ENCODE assay signal across 9 mouse cellular contexts in genomic region chr12:57196286-57196607, GRCm38 (mm10). TPM values are rescaled to one million over a fixed set of nuclear protein-coding genes. Genes with fewer than 3 reads are reported as not detected.
A peak's percentile ranks its signal among the peaks of the same experiment; 100 is the strongest.
DNase-seq lines count a peak whose midpoint lies in the region; ATAC-seq lines count a peak whose summit lies in the region.
"Had no signal": no experiment of that assay in that cellular context is flagged by ENCODE, and none has a peak within 500 bp of the region (broad histone marks: within the 10 kb centered on the region; RNA-seq: fewer than 3 reads in every experiment).

No protein-coding gene starts in this region.

- H3K4me2 ChIP-seq in kidney, embryonic 16.5 days (replicated peaks; ENCODE audit: low read depth, low read length), result peak overlapping the region; percentile 78
- peak overlapping the region; percentile 75 for H3K4me2 ChIP-seq in embryonic facial prominence, embryonic 12.5 days (replicated peaks)
- peak overlapping the region; percentile 83 for H3K4me2 ChIP-seq in intestine, embryonic 14.5 days (ENCODE audit: low read length)
- H3K4me2 ChIP-seq in neural tube, embryonic 12.5 days (replicated peaks), result peak overlapping the region; percentile 85

- peaks cover 8% of the 10 kb centered on the region for H3K27me3 ChIP-seq in kidney, embryonic 16.5 days (ENCODE audit: insufficient read depth, low read length)
- H3K27me3 ChIP-seq in embryonic facial prominence, embryonic 12.5 days, result peaks cover 22% of the 10 kb centered on the region
- peaks cover 18% of the 10 kb centered on the region; the same call in 1 of the 2 replicates for H3K27me3 ChIP-seq in intestine, embryonic 14.5 days (replicated peaks; ENCODE audit: control insufficient read depth, insufficient read depth, low read length)
- peaks cover 10% of the 10 kb centered on the region for H3K27me3 ChIP-seq in neural tube, embryonic 12.5 days (replicated peaks)

- peak overlapping the region; percentile 58 for H3K9ac ChIP-seq in kidney, embryonic 16.5 days (replicated peaks; ENCODE audit: low read length)
- H3K9ac ChIP-seq in embryonic facial prominence, embryonic 12.5 days, result peak overlapping the region; percentile 50; the same call in 1 of the 2 replicates
- H3K9ac ChIP-seq in intestine, embryonic 14.5 days (ENCODE audit: low read length), result no peak overlapping the region
- peak overlapping the region; percentile 47 for H3K9ac ChIP-seq in neural tube, embryonic 12.5 days

- H3K9me3 ChIP-seq in kidney, embryonic 16.5 days (ENCODE audit: low read length), result no peaks in the 10 kb centered on the region
- no peaks in the 10 kb centered on the region for H3K9me3 ChIP-seq in embryonic facial prominence, embryonic 12.5 days
- no peaks in the 10 kb centered on the region for H3K9me3 ChIP-seq in intestine, embryonic 14.5 days (ENCODE audit: control insufficient read depth, low read length)
- no peaks in the 10 kb centered on the region for H3K9me3 ChIP-seq in neural tube, embryonic 12.5 days

- H3K4me1 ChIP-seq in kidney, embryonic 16.5 days (ENCODE audit: insufficient read depth, low read length), result 0 out of 2 replicates have a peak, but pooled peaks cover 5% of the 10 kb centered on the region
- no peaks in the 10 kb centered on the region for H3K4me1 ChIP-seq in embryonic facial prominence, embryonic 12.5 days
- no peaks in the 10 kb centered on the region for H3K4me1 ChIP-seq in intestine, embryonic 14.5 days (replicated peaks; ENCODE audit: control insufficient read depth, insufficient read depth, low read length)
- peaks cover 10% of the 10 kb centered on the region for H3K4me1 ChIP-seq in neural tube, embryonic 12.5 days

- no peak for ATAC-seq in kidney, embryonic 16.5 days (ENCODE audit: low FRiP score, low TSS enrichment)
- no peak for ATAC-seq in embryonic facial prominence, embryonic 12.5 days (ENCODE audit: insufficient number of reproducible peaks, insufficient read depth, low FRiP score, low TSS enrichment)
- no peak for ATAC-seq in intestine, embryonic 14.5 days (replicated peaks; ENCODE audit: low FRiP score, low TSS enrichment, low read depth)
- no peak for ATAC-seq in neural tube, embryonic 12.5 days (ENCODE audit: low FRiP score, low read depth)
- ATAC-seq: Patski had no signal

- 12% methylated on average over 8 of the region's 8 CpGs for WGBS in kidney, embryonic 16.5 days
- 11% methylated on average over 8 of the region's 8 CpGs for WGBS in embryonic facial prominence, embryonic 12.5 days
- WGBS in intestine, embryonic 14.5 days, result 11% methylated on average over 8 of the region's 8 CpGs
- 6% methylated on average over 8 of the region's 8 CpGs for whole genome bisulfite sequencing in neural tube, embryonic 12.5 days

- no peak overlapping the region for H3K27ac ChIP-seq in kidney, embryonic 16.5 days (ENCODE audit: low read length)
- no peak overlapping the region for H3K27ac ChIP-seq in embryonic facial prominence, embryonic 12.5 days
- H3K27ac ChIP-seq in intestine, embryonic 14.5 days (ENCODE audit: low read depth), result no peak overlapping the region
- H3K27ac ChIP-seq in neural tube, embryonic 12.5 days, result no peak overlapping the region

- no peaks in the 10 kb centered on the region for H3K36me3 ChIP-seq in kidney, embryonic 16.5 days (ENCODE audit: insufficient read depth, low read length)
- H3K36me3 ChIP-seq in embryonic facial prominence, embryonic 12.5 days, result no peaks in the 10 kb centered on the region
- H3K36me3 ChIP-seq in intestine, embryonic 14.5 days (ENCODE audit: control insufficient read depth, insufficient read depth, low read length), result no peaks in the 10 kb centered on the region
- H3K36me3 ChIP-seq in neural tube, embryonic 12.5 days, result no peaks in the 10 kb centered on the region

- peak overlapping the region; percentile 53 for H3K4me3 ChIP-seq in kidney, embryonic 16.5 days (ENCODE audit: low read length)
- H3K4me3 ChIP-seq in embryonic facial prominence, embryonic 12.5 days, result peak overlapping the region; percentile 47
- H3K4me3 ChIP-seq in intestine, embryonic 14.5 days (ENCODE audit: low read depth, low read length), result peak overlapping the region; percentile 50
- H3K4me3 ChIP-seq in neural tube, embryonic 12.5 days, result peak overlapping the region; percentile 44

- DNase-seq in kidney, postnatal 14 days, result no peak
- DNase-seq in intestine, embryonic 14.5 days (ENCODE audit: low spot score), result no peak
- DNase-seq in urinary bladder, adult 2 months (ENCODE audit: low spot score), result no peak
- no peak for DNase-seq in layer of hippocampus, postnatal 14 days (ENCODE audit: low spot score in 2 of 2)
- DNase-seq in layer of hippocampus, adult 11-12 months (ENCODE audit: low spot score), result no peak

RNA-seq across cellular contexts. Expression of gene Slc25a21, which starts 1.0 kb away (rescaled TPM):
- polyA plus RNA-seq in kidney, embryonic 16.5 days (2015; fragmentation: Nextera tagmentation; extraction: Ambion mirVana), result 3.4 and 3.5 TPM in 2 replicates
- polyA plus RNA-seq in embryonic facial prominence, embryonic 12.5 days (2016; fragmentation: Nextera tagmentation; extraction: Ambion mirVana), result 0.90 and 1.1 TPM in 2 replicates
- polyA plus RNA-seq in intestine, embryonic 14.5 days (2014; fragmentation: Nextera tagmentation; extraction: Ambion mirVana), result 0.19 and 0.40 TPM in 2 replicates
- polyA plus RNA-seq in neural tube, embryonic 12.5 days (2016; fragmentation: Nextera tagmentation; extraction: Ambion mirVana), result 0.25 and 1.1 TPM in 2 replicates
- 0.37 and 0.47 TPM in 2 replicates for polyA plus RNA-seq in urinary bladder, adult 2 months (2012; rRNA removed)
- total RNA-seq in layer of hippocampus, postnatal 14 days (2021), result 1 to 10 TPM in 1 of 2 experiments, under 1 TPM in 1; 0.65 to 1.0 TPM

RNA-seq across cellular contexts. Expression of gene Prps1l3, which starts 34.0 kb away (rescaled TPM):
- polyA plus RNA-seq in kidney, embryonic 16.5 days (2015; fragmentation: Nextera tagmentation; extraction: Ambion mirVana), result 81.7 and 86.3 TPM in 2 replicates
- polyA plus RNA-seq in embryonic facial prominence, embryonic 12.5 days (2016; fragmentation: Nextera tagmentation; extraction: Ambion mirVana), result 70.2 and 73.5 TPM in 2 replicates
- polyA plus RNA-seq in intestine, embryonic 14.5 days (2014; fragmentation: Nextera tagmentation; extraction: Ambion mirVana), result 69.1 and 73.0 TPM in 2 replicates
- polyA plus RNA-seq in neural tube, embryonic 12.5 days (2016; fragmentation: Nextera tagmentation; extraction: Ambion mirVana), result 44.1 and 44.4 TPM in 2 replicates
- polyA plus RNA-seq in urinary bladder, adult 2 months (2012; rRNA removed), result 19.9 and 23.6 TPM in 2 replicates
- 10 to 100 TPM; 16.0 to 17.3 TPM for total RNA-seq in layer of hippocampus, postnatal 14 days (2021)

RNA-seq across cellular contexts. Expression of gene Mipol1, which starts 34.0 kb away (rescaled TPM):
- polyA plus RNA-seq in kidney, embryonic 16.5 days (2015; fragmentation: Nextera tagmentation; extraction: Ambion mirVana), result 13.0 and 14.0 TPM in 2 replicates
- 8.5 and 10.6 TPM in 2 replicates for polyA plus RNA-seq in embryonic facial prominence, embryonic 12.5 days (2016; fragmentation: Nextera tagmentation; extraction: Ambion mirVana)
- 9.8 and 11.5 TPM in 2 replicates for polyA plus RNA-seq in intestine, embryonic 14.5 days (2014; fragmentation: Nextera tagmentation; extraction: Ambion mirVana)
- 6.7 and 6.8 TPM in 2 replicates for polyA plus RNA-seq in neural tube, embryonic 12.5 days (2016; fragmentation: Nextera tagmentation; extraction: Ambion mirVana)
- 15.5 and 18.4 TPM in 2 replicates for polyA plus RNA-seq in urinary bladder, adult 2 months (2012; rRNA removed)
- 1 to 10 TPM; 5.3 to 5.8 TPM for total RNA-seq in layer of hippocampus, postnatal 14 days (2021)
